Mouse (Mus musculus) testis, adult 2 months (tissue): ENCODE data around the gene Med27. TPM values are rescaled to one million over a fixed set of nuclear protein-coding genes. Genes with fewer than 3 reads are reported as not detected.

Source experiments
- H3K27ac ChIP-seq: fragments of 200-500 bp; 2 replicates; pipeline ENCODE4 v1.5.1; 2012; ENCODE audit warnings: low read depth, low read length; ENCODE audit not compliant: control insufficient read depth, insufficient read depth
- H3K27me3 ChIP-seq: fragments of 200-500 bp; 2 replicates; pipeline ENCODE4 v1.6.1; 2012; ENCODE audit warnings: mild to moderate bottlenecking, low read length, moderate library complexity; ENCODE audit not compliant: control insufficient read depth, insufficient read depth
- H3K36me3 ChIP-seq: fragments of 200-500 bp; 2 replicates; pipeline ENCODE4 v1.6.1; 2012; ENCODE audit warnings: mild to moderate bottlenecking, low read length; ENCODE audit not compliant: control insufficient read depth, insufficient read depth
- H3K4me1 ChIP-seq: fragments of 200-500 bp; 2 replicates; pipeline ENCODE4 v1.6.1; 2012; ENCODE audit warnings: low read length; ENCODE audit not compliant: control insufficient read depth, insufficient read depth
- H3K4me3 ChIP-seq: fragments of 200-500 bp; 2 replicates; pipeline ENCODE4 v1.5.1; 2012; ENCODE audit warnings: low read depth, mild to moderate bottlenecking, low read length, moderate library complexity, mixed read lengths; ENCODE audit not compliant: control insufficient read depth
- CTCF ChIP-seq: fragments of 200-500 bp; IDR thresholded peaks from 2 replicates; pipeline ENCODE4 v1.5.1; 2012; ENCODE audit warnings: low read depth, mild to moderate bottlenecking, inconsistent platforms, low read length, moderate library complexity; ENCODE audit not compliant: control insufficient read depth, insufficient read depth, insufficient replicate concordance
- POLR2A ChIP-seq: fragments of 200-500 bp; IDR thresholded peaks from 2 replicates; pipeline ENCODE4 v1.6.1; 2012; ENCODE audit warnings: low read depth, mild to moderate bottlenecking, inconsistent platforms, low read length, moderate library complexity; ENCODE audit not compliant: control insufficient read depth
- polyA plus RNA-seq: library from polyadenylated mRNA; depleted of rRNA; stranded (reverse); fragments of >200 nt; gene quantifications from 2 replicates; pipeline ENCODE4 v1.2.3, GENCODE M21; 2012

Med27 gene
- polyA plus RNA-seq, 1 experiment, result 35.5 TPM

DNA sequence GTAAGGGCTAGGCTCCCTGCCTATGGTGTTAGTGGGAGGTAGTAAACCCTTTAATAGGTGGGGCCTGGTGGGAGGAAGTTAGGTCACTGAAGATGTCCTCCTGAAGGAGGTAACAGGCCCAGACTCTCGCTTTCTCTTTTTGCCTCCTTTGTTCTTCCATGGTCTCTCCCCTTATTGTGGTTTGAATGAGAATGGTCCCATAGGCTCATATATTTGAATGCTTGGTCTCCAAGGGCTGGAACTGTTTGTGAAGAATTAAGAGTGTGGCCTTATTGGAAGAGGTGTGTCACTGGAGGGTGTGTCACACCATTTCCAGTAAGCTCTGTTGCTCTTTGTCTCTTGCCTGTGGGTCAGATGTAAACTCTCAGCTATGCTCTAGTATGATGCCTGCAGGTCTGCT is 16.1 kb upstream of the Med27 start:
- no peak overlapping the region for H3K4me3 ChIP-seq
- H3K27me3 ChIP-seq, result no peaks in the 10 kb centered on the region
- H3K4me1 ChIP-seq, result no peaks in the 10 kb centered on the region
- no peaks in the 10 kb centered on the region for H3K36me3 ChIP-seq
- no peak overlapping the region for H3K27ac ChIP-seq
- no peak for TF ChIP-seq CTCF
- TF ChIP-seq POLR2A, result no peak

DNA sequence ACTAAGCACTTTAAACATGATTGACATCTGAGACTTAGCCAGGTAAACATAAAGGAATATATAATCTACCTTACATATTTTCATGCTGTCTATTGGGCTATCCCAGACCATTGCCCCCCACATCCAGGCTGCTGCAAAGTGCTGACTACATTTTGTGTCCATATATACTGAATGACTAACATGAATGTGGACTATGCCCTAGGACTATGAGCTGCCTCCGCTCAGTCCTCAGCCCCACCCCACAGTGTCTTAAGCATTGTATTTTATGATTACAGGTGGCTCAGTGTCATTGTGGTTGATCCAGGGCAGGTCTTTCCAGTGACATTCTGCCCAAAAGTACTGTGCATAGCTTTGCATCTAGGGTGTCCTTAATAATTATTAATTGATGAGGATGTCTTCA is 8.2 kb upstream of the Med27 start:
- TF ChIP-seq POLR2A (no peak), CTCF (no peak)
- Histone ChIP-seq H3K4me3 (no peak overlapping the region), H3K4me1 (no peaks in the 10 kb centered on the region), H3K27ac (no peak overlapping the region), H3K36me3 (no peaks in the 10 kb centered on the region), H3K27me3 (no peaks in the 10 kb centered on the region)

DNA sequence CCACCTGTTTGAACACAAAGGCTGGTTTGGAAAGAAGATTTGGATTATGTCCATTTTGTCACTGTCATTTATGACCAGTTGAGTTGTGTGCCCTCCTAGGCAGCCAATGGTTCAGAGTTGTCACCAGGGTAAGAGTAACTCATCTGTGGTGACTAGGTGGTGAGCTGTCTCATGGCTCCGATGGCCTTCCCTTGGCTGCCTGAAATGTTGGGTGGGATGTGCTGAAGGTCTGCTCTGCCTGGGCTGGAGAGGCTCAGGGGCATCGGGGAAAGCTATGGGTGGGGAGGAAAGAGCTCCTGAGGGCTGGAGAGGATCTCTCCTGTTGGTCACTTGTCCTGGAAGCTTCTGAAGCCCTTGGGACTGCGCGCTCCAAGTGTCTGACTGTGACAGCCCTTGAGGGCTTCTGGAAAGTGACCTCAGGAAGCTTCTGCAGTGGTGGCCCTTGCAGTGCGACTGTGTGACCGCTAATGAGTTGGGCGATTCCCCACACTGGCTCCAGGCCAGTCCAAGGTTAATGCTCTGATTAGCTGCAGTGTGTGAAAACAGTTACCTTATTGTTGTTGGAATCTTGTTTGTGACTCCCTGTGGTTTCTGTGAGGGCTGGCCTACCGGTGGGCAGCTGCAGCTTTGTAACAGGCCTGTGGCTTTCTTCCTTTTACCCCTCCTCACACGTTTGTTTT is 12.2 kb downstream of the Med27 start:
- Histone ChIP-seq H3K4me1 (no peaks in the 10 kb centered on the region), H3K36me3 (no peaks in the 10 kb centered on the region), H3K27ac (no peak overlapping the region), H3K4me3 (no peak overlapping the region), H3K27me3 (no peaks in the 10 kb centered on the region)
- TF ChIP-seq POLR2A, result no peak
- no peak for TF ChIP-seq CTCF

DNA sequence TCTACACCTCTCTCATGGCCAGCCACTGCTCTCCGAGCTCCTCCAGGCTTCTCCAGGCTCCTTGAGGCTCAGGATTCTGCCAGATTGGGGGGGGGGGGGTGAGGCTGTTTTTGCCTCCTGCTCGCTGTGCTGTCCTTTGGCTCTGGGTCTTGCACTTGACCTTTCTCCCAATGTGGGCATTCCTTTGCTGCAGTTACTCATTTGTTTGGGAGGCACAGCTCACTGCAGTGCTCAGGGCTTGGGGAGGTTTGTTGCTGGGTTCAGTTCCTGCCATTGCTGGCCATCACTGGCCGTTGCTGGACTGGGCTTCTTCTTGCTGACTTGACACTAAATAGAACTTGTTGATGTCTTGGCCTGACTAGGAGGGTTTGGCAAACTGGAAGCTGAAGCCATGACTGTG is 14.3 kb downstream of the Med27 start:
- TF ChIP-seq POLR2A, result no peak
- no peak for TF ChIP-seq CTCF
- H3K27ac ChIP-seq, result no peak overlapping the region
- H3K4me1 ChIP-seq, result no peaks in the 10 kb centered on the region
- no peaks in the 10 kb centered on the region for H3K27me3 ChIP-seq
- no peaks in the 10 kb centered on the region for H3K36me3 ChIP-seq
- no peak overlapping the region for H3K4me3 ChIP-seq

DNA sequence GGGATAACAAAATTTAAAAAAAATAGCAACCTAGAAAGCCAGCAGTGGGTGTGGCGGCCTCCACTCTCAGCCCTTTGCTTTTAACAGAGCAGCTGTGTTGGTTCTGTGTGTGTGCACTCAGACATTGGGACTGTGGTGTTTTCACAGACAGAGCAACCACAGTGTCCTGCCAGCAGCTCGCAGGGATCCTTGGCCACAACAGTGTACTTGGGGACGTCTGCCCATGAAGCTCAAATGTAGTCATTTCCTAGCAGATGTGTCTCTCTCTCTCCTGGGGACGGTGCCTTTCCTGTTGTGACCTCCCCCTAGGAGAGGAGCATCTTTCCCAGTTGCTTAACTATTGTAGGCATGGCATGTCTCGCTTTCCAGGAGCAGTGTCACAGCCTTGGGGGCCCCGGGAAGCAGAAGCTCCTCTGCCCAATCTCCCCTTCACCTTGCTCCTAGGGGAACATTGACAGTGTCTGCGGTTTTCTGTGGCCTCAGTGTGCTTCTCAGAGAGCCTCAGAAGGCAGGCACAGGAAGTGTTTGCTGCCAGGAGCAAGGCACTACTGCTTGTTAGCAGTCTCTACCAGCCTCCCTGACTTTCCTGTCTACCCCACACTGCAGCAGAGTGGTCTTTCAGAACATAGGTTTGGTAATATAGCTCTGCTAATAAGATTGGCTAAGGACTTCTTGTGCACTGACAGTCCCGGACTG is 18.5 kb downstream of the Med27 start:
- Histone ChIP-seq H3K4me3 (no peak overlapping the region), H3K4me1 (no peaks in the 10 kb centered on the region), H3K36me3 (no peaks in the 10 kb centered on the region; the same call in 1 of the 2 replicates), H3K27ac (no peak overlapping the region), H3K27me3 (no peaks in the 10 kb centered on the region)
- TF ChIP-seq POLR2A (no peak), CTCF (no peak)

DNA sequence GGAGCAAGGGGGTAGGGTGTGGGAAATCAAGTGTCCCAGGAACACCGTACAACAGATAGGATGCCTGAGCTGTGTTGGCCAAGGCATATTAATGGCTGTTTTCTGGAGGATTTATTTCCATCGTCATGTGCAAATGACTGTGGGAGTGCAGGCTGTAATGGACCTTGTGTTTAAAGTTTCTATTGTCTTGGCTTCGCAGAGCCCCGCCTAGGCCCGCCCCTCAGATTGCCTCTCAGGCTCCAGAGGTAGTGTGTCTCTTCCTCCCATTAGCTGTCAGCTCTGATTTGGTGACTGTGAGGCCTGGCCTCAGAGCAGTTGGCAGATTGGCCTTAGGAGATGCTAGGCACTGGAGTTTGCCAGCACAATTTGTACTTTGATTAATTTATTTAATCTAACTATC is 22.1 kb downstream of the Med27 start:
- Histone ChIP-seq H3K36me3 (no peaks in the 10 kb centered on the region; the same call in 1 of the 2 replicates), H3K4me1 (no peaks in the 10 kb centered on the region), H3K27me3 (no peaks in the 10 kb centered on the region), H3K27ac (no peak overlapping the region), H3K4me3 (no peak overlapping the region)
- TF ChIP-seq CTCF, result no peak
- TF ChIP-seq POLR2A, result no peak

DNA sequence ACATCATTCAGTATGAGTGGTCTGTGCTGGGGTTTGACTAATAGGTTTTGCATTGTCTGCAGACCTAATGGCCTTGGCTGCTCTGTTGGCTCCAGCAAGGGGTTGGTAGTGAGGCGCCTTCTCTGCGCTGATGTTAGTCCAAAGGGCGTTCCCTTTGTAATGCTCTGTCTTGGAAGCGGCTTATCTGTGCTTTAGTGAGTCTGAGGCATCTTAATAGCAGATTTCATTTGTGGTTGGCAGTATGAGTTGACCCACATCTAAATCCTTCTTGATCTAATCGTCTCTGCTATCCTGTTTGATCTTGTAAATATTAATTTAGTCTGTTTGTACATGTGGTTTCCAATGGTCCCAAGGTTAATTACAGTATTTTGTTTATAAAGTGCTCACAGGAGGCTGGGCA is 25.6 kb downstream of the Med27 start:
- no peak overlapping the region for H3K27ac ChIP-seq
- no peak for TF ChIP-seq CTCF
- TF ChIP-seq POLR2A, result no peak

More for the DNA sequence above, 25.6 kb downstream of the Med27 start:
- Histone ChIP-seq H3K4me3 (no peak overlapping the region), H3K36me3 (no peaks in the 10 kb centered on the region), H3K4me1 (no peaks in the 10 kb centered on the region), H3K27me3 (no peaks in the 10 kb centered on the region)
